ENCODE assay signal across 8 mouse cellular contexts in the genomic region with DNA sequence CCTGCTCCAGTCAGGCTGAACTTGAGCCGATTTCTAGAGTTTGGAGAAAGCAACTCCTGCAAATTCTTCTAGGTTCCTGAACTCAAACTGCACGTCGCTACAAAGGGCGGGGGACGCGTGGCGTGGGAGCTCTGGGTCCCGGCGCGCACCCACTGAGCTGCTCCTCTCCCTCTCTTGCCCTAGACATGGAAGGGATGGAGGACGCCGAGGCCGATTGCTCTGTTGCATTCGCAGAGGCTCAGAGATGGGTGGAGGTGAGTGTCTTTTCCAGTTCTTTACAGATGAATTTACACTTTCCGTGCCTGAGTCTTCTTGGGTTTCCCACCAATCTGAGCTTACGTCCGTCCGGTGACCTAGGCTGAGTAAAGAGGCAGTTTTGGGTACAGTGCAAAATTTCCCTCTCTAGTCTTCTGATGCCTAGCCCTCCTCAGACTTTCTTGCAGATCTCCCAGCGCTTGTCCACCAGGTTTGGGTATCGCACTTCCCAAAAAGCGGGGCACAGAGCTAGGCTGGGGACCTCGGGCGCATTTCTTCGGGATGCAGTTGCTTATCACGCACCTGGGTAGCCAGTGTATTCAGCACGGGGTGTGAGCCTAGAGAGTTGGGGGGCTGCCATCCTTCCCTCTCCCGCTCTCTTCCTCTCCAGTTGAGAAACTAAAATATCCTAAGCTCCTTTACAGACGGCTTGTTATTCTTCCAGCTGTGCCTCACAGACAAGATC. TPM values are rescaled to one million over a fixed set of nuclear protein-coding genes. Genes with fewer than 3 reads are reported as not detected.
DNase-seq lines count a peak whose midpoint lies in the region; ATAC-seq and TF ChIP-seq lines count a peak whose summit lies in the region.

No protein-coding gene starts in this region.

- no peaks in the 10 kb centered on the region for H3K36me3 ChIP-seq in intestine, embryonic 15.5 days
- no peaks in the 10 kb centered on the region for H3K36me3 ChIP-seq in midbrain, postnatal 0 days (ENCODE audit: insufficient read depth, low read length)

- peak overlapping the region; percentile 46 for H3K9ac ChIP-seq in intestine, embryonic 15.5 days
- 0 out of 2 replicates have a peak overlapping the region, but pooled peaks have one; percentile 55 for H3K9ac ChIP-seq in midbrain, postnatal 0 days (replicated peaks; ENCODE audit: low read length, poor library complexity, severe bottlenecking)

- no peak overlapping the region for H3K27ac ChIP-seq in intestine, embryonic 15.5 days
- H3K27ac ChIP-seq in midbrain, postnatal 0 days (ENCODE audit: low read depth, low read length), result no peak overlapping the region

- peaks cover 12% of the 10 kb centered on the region for H3K4me1 ChIP-seq in intestine, embryonic 15.5 days (replicated peaks)
- H3K4me1 ChIP-seq in midbrain, postnatal 0 days (ENCODE audit: insufficient read depth, low read length), result peaks cover 6% of the 10 kb centered on the region; the same call in 1 of the 2 replicates

- no peaks in the 10 kb centered on the region for H3K9me3 ChIP-seq in intestine, embryonic 15.5 days
- H3K9me3 ChIP-seq in midbrain, postnatal 0 days (ENCODE audit: low read length), result no peaks in the 10 kb centered on the region

- 0 out of 2 replicates have a peak, but pooled peaks cover 7% of the 10 kb centered on the region for H3K27me3 ChIP-seq in intestine, embryonic 15.5 days (replicated peaks)
- peaks cover 9% of the 10 kb centered on the region; the same call in 1 of the 2 replicates for H3K27me3 ChIP-seq in midbrain, postnatal 0 days (ENCODE audit: insufficient read depth, low read length)

- WGBS in intestine, embryonic 15.5 days, result under 1% methylated on average over 28 of the region's 28 CpGs
- under 1% methylated on average over 28 of the region's 28 CpGs for WGBS in midbrain, postnatal 0 days

- no peak for TF ChIP-seq CTCF in midbrain, postnatal 0 days (IDR thresholded peaks at IDR 0.05)

- ATAC-seq in frontal cortex, adult (ENCODE audit: low TSS enrichment), result peak; percentile 80
- peak; percentile 67 for ATAC-seq in intestine, embryonic 15.5 days
- ATAC-seq in midbrain, postnatal 0 days (ENCODE audit: low FRiP score), result peak; percentile 32; the same call in 1 of the 2 replicates

- H3K4me3 ChIP-seq in intestine, embryonic 15.5 days (replicated peaks), result peak overlapping the region; percentile 64
- H3K4me3 ChIP-seq in midbrain, postnatal 0 days (ENCODE audit: low read depth, low read length), result peak overlapping the region; percentile 61

- DNase-seq in frontal cortex, adult 2 months (ENCODE audit: extremely low spot score in 1 of 2, low spot score in 1 of 2), result no peak
- DNase-seq in urinary bladder, adult 2 months (ENCODE audit: low spot score), result peak; percentile 23
- DNase-seq in urinary bladder, postnatal 36 days (ENCODE audit: low spot score in 2 of 2), result no peak
- no peak for DNase-seq in midbrain, postnatal 0 days (ENCODE audit: low spot score)
- DNase-seq in frontal cortex, postnatal 25 days (ENCODE audit: low spot score in 2 of 2), result no peak
- no peak for DNase-seq in ovary, postnatal 14 days (ENCODE audit: low spot score)

- H3K4me2 ChIP-seq in intestine, embryonic 15.5 days (replicated peaks), result peak overlapping the region; percentile 93
- H3K4me2 ChIP-seq in midbrain, postnatal 0 days (ENCODE audit: low read depth, low read length, poor library complexity, severe bottlenecking), result peak overlapping the region; percentile 100

RNA-seq across cellular contexts. Expression of gene Lmo7, which starts 0.4 kb away (rescaled TPM):
- 25.3 and 43.6 TPM in 2 replicates for polyA plus RNA-seq in frontal cortex, adult 2 months (2012; rRNA removed)
- polyA plus RNA-seq in urinary bladder, adult 2 months (2012; rRNA removed), result 27.9 and 30.2 TPM in 2 replicates
- polyA plus RNA-seq in intestine, embryonic 15.5 days (2015; fragmentation: Nextera tagmentation; extraction: Ambion mirVana), result 19.5 and 21.8 TPM in 2 replicates
- total RNA-seq in midbrain, postnatal 0 days (2014; rRNA removed), result 6.1 and 8.1 TPM in 2 replicates
- 2.8 and 3.0 TPM in 2 replicates for polyA plus RNA-seq in midbrain, postnatal 0 days (2015; fragmentation: Nextera tagmentation; extraction: Ambion mirVana)

RNA-seq across cellular contexts. Expression of gene Gm9922, which starts 0.5 kb away (rescaled TPM):
- 0.42 TPM in 1 of 2 replicates, not detected in the other for polyA plus RNA-seq in frontal cortex, adult 2 months (2012; rRNA removed)
- polyA plus RNA-seq in urinary bladder, adult 2 months (2012; rRNA removed), result 3.9 and 5.1 TPM in 2 replicates
- 0.89 and 1.5 TPM in 2 replicates for polyA plus RNA-seq in intestine, embryonic 15.5 days (2015; fragmentation: Nextera tagmentation; extraction: Ambion mirVana)
- total RNA-seq in midbrain, postnatal 0 days (2014; rRNA removed), result not detected in 2 replicates
- 0.69 TPM in 1 of 2 replicates, not detected in the other for polyA plus RNA-seq in midbrain, postnatal 0 days (2015; fragmentation: Nextera tagmentation; extraction: Ambion mirVana)
